Mouse (Mus musculus) G1E-ER4 (cell line): Measurements from ENCODE around the gene Scrg1. TPM values are rescaled to one million over a fixed set of nuclear protein-coding genes. Genes with fewer than 3 reads are reported as not detected.

ENCODE experiments used
- GATA1 ChIP-seq: IDR thresholded peaks from one replicate; pipeline ENCODE4 v1.8.0; 2012; ENCODE audit warnings: low read length, inconsistent platforms
- polyA plus RNA-seq: library from polyadenylated mRNA; stranded (reverse); fragments of >175 nt; gene quantifications from 2 replicates; pipeline ENCODE4 v1.2.3, GENCODE M21; 2012

The Scrg1 gene
- polyA plus RNA-seq, 1 experiment: not detected

DNA sequence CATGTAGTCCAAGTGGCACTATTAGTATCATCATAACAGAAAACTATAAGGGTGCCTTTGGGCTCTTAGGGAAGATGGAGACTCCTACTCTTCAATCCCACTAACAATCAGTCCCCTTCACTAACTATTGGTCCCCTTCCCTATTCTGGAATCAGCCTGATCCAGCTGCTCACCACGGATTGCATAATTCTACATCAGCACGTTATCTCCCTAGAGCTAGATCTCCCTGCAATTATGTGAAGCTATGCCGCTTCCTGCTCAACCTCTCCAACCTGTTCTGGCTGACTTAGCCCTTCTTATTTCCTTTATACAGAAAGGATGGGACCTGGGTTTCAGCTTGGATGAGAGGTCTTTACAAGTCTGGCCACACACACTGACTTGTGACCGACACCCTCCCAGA, 12.4 kb upstream of the Scrg1 start:
- TF ChIP-seq GATA1: no peak

DNA sequence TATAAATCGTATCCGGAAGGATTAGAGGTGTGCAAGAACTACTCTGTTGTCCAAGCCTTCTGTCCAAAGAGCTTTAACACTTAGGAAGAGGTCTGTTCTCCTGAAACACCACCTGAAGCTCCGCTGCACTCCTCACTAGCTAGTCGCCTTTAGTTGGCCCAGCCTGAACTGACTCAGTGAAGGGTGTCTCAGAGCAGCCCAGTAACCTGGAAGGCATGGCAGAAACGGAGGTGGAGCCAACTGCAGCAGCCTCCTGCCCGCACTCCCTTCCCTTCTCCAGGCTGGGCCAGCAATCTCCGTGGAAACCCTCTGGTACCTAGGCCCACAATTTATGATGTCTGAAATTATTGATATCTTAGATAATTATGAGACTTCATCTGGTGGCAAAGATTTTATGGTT, 5.0 kb upstream of the Scrg1 start:
- TF ChIP-seq GATA1: no peak

DNA sequence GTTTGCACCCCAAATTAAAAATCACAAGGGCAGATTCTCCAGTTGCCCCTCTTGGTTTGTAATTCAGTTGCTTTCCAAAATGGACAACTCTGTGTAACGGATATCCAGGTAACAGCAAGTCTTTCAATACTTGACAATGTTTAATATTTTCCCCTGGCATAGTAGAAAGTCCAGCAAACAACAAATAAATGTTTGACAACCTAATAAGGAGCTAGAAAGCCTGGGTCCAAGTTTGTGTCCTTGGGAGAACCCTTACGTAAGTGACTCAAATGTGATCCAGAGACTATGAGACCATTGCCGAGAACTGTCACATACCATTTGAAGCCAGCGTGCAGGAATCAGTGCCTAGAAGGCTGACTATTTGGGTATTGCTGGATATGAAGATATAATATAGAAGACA, 3.8 kb upstream of the Scrg1 start:
- no peak for TF ChIP-seq GATA1

DNA sequence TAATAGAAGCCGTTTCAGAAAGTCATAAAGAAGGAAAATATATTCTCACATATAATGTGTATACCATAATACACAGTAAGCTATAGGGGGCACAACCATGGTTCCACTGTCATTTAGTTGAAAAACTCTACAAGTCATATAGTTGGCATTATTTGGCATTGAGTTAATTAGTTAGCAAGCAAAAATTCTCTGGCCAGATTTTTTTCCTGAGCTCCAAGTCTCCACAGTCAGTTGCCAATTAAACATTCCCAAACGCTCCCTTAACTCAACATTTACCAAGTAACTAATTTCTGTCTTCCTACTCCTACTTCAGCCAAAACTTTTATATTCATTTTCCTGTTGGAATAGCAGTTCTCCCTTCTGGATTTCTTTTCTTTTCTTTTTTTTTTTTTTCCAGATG, 2.4 kb upstream of the Scrg1 start:
- TF ChIP-seq GATA1: no peak

DNA sequence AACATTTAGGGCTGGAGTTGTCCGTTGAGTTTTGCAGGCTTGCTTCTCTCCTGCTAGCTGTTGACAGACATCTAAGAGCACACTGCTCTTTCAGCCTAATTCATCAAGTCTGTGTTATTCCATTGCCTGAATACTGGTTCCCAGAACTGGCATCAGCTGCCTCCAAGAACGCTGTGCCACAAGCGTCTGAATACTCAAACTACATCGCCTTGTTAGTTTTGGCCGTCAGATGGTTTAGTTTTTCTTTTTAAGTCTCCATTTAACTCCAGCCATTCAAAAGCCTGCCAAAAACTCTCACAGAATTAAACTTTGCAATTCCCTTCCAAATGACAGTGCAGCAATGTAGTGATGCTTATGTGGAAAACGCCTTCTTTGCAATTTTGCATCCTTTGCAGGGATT, 1.4 kb downstream of the Scrg1 start:
- no peak for TF ChIP-seq GATA1

DNA sequence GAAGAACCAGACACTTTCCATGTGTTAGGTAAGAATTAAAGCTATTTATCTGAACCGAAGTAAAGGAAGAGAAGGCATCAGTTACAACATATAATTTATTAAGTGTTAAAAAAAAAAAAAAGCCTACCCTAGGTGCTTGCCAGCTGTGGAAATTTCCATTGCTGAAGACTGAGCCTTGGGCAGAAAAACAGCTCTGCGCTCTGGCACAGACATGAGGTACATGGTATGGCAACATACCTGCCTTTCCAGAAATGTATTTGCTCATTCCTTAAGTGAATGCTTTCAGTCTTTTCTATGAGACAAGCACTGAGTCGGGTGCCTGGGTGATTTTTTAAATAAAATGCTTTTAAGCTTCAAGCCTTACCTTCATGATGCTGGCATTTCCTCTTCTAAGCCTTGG, 2.2 kb downstream of the Scrg1 start:
- no peak for TF ChIP-seq GATA1

DNA sequence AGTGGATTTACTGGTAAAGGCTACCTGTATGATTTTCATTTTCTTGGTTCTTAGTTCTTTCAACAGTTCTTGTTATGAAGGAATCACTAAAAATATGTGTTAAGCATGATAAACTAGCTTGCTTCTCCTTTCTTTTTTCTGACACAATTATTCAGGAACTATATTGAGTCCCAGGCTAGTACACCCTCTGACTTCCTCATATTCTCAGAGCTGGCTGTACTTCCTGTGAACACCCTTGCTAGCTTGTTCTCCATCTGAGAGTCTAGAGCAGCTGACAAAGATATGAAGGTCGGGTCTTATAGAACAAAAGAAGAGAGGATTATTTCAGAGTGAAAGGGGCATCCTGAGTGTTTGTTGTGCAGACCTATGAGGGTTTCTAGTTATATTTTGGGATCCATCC, 7.1 kb downstream of the Scrg1 start:
- TF ChIP-seq GATA1: no peak

DNA sequence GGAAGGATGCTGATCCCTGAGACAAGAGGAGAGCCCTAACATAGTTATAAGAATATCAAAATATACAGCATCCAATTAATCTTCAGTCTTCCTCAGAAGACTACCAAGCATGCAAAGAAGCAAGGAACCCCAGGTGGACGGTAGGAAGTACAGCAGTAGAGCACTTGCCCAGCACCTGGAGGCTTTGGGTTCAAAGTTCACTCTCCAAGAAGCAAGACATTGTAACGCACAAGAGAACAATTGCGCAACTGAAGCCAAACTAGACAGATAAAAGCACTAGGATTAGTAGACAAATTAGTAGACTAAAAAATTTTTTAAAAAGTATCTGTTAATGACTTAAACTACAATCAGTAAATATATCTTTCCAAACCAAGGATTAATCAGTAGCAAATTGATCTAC, 8.0 kb downstream of the Scrg1 start:
- no peak for TF ChIP-seq GATA1

DNA sequence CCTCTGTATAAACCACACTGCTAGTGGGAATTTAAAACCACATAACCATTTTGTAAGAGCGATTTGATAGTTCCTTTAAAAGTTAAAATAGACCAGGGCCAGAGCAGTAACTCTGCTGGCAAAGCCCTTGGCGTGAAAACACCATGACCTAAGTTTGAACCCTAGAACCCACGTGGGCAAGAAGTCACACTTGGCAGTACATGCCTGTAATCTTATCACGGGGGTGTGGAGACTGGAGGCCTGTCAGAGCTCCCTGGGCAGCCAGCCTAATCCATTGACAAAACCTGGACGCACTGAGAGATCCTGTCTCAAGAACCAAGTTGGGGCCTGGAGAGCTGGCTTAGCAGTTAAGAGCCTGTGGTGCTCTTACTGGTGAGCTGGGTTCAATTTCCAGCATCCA, 12.9 kb downstream of the Scrg1 start:
- TF ChIP-seq GATA1: no peak

DNA sequence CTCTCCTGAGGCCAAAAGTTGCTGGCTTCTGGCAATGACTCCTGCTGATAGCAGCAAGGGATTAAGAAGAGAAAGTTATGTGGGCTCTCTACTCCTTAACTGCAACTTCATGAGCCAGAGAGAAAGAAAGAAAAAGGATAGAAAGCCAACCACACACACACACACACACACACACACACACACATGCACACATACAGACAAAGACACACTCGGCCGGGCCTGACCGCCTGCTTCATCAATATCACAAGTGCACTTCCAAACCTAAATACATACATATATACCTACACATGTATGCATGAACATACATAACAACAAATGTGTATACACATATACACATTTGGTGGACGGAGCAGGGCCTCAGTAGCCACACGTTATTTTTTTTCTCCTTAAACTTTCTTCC, 15.1 kb downstream of the Scrg1 start:
- TF ChIP-seq GATA1: no peak

DNA sequence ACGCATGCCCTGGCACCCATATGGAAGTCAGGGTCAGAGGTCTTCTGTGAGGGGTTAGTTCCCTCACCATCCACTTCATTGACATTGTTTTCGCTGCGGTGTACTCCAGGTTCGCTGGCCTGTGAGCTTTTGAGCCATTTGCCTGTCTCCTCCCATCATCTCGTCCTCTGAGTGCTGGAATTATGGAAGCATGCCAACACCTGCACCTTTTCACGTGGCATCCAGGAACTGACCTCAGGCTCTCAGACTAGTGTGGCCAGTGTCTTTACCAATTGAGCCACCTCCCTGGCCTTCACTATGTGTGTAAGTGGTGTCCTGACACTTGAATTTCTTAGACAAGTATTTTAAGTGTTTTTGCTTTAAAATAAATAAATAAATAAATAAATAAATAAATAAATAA, 18.0 kb downstream of the Scrg1 start:
- TF ChIP-seq GATA1: no peak

DNA sequence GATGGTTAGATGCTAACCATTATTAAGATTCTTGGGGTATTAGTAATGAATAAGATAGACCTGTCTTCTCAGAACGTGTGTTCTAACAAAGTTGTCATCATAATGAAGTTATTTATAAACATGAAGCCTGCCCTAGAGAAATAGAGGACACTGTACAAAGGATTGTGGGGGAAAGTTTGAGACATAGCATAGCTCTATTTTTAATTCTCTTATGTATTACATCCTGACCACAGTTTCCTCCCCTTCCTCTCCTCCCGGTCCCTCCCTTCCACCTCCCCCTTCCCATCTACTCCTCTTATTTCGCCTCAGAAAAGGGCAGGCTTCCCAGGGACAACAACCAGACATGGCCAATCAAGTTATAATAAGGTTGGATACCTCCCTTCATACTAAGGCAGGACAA, 22.7 kb downstream of the Scrg1 start:
- no peak for TF ChIP-seq GATA1

DNA sequence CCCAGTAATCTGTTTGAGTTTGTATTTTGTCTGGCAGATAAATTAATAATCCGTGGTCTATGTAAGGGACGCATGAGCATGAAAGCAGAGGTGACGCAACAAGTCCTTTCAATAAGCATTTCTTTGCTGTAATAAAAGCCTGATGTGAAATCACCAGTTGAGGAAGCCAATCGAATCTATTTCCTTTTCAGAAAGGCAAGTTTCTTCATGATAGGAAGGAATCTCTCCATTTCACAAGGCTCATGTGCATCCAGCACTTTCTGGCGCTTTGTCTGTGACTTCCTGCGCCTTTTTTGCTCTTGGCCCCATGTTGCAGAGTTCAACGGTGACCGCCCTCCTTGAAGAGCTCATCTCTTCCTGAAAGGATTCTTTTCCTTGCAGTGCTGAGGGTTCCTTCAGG, 24.0 kb downstream of the Scrg1 start:
- no peak for TF ChIP-seq GATA1

DNA sequence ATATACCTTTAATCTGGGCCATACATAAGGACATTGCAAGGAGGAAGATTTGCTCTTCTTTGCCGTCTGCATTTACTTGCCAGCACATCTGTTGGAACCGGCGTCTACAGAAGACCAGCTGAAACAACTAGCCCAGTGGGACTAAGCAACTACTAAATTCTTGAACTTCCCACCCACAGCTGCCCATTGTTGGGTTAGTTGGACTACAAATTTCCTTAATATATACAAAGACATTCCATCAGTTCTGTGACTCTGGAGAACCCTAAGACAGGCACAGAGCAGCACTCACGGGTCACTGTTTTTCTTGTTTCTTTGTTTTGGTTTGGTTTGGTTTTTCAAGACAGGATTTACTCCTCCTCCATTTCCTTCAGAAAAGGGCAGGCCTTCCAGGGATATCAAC, 24.9 kb downstream of the Scrg1 start:
- TF ChIP-seq GATA1: no peak

DNA sequence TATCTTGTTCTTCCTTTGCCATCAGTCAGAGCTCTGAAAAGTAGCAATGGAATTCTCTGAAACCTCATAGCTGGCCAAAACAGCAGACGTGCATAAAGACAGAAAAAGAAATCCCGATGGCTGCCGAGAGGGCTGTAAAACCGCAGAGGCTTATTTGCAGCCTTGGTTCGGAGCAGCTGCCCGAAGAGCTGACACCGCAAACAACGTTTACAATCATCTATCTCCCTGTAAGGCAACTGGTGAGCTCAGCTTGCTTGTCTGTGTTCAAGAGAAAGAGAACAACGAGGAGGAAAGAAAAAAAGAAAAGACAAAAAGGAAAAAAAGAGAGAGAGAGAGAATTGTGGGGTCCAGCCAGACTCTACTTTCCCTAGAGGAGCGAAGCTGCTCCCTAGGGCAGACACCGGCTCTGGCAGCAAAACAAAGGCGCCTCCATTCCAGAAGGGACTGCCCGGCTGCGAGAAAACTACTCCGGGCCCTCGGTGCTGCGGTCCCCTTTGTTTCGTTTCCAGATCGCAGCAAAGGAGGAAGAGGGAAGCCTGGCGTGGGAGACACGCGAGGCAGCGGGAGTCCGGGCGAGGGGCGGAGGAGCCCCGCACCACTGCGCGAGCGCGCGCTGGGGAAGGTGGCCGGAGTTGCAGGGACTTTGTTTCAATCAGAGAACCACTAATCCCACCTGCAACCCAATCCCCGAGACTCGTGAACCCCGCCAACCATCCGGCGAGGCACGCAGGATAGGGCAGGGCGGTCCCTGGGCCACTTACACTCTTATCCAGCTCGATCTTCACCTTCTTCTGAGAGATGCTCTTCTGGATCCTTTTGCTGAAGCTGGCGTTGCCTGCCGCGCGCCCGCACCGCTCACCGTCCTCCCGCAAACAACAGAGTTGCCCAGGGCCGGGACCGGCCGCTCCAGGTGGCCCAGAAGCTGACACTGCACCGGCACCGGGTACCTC, 31.0 kb downstream of the Scrg1 start:
- no peak for TF ChIP-seq GATA1

DNA sequence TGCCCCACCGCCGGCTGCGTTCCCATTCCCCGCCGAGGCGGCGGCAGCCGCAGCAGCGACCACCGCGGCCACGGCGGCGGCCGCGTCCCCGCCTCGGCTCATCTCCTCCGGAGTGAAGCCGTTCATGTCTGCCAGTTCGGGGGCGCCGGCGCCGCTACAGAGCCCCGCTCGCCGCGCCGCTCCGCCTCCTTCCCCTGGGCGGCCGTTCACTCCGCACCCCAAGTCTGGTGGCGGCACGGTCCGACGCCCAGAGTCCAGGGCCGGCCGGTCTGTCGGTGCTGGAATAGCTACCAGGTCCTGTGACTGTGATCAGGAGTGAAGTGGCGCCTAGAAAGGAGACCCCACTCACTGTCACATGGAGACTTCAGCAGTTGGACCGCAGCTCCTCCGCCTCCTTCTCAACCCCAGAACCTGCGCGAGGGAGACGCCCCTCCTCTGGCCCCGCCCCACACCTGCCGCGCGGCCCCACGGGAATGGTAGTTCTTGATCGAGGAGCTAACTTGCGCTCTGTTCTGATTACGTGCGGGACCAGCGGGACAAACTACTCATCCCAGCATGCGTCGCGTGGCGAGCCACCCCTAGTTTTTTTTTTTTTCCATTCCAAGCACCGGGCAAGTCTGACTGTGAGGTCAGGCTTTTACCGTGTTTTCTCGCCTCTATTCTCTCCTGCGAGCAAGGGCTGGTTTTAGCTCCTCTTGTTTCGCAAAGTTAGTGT, 31.9 kb downstream of the Scrg1 start, which contains the start of gene Sap30:
Gene Sap30 (minus strand): TSS at position 420 of the 715 bp plus-strand sequence.
- TF ChIP-seq GATA1: no peak

DNA sequence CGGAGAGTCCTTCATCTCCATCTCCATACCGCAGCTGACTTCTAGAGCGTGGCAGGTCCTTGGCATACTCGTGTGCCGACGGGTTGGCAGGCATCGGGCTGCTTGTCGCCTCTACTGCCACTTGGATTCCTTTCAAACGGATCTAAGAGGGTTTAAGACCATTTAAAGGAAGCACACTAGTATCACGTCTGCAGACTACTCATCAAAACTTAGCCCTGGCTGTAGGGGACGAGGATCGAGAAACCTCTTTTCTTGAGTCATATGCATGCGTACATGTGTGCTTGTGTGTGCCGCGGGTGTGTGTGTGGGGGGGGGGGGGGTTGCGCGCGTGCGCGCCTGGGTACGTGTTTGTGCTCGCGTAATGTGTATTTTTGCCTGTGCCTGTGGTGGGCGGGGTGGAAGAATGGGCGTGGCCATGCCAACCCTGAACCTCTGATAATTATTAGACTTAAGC, 32.6 kb downstream of the Scrg1 start:
- no peak for TF ChIP-seq GATA1
